In the genomic region with DNA sequence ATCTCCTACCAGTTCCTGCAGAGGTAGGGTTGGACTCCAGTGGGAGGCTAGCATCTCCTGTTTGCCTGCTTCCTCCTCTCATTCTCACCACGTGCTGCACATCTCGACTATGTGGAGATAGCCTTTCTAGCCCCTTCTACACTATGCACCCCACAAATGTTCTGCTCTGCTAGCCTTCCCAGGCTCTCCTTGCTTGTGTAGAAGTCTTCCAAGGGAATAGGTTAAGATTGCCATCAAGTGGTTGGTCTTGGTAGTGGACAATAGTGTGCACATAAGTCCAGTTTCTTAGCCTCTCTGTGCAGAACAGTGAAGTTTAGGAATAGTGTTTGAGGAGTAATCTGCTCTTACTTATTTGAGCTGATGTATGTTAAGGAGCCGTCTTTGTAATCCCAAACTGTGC, we compare ENCODE assay signal across 8 mouse cellular contexts.
A peak's percentile ranks its signal among the peaks of the same experiment; 100 is the strongest.
DNase-seq lines count a peak whose midpoint lies in the region; ATAC-seq and TF ChIP-seq lines count a peak whose summit lies in the region.

No protein-coding gene starts in this region.

- H3K27ac ChIP-seq in forebrain, postnatal 0 days (ENCODE audit: low read depth, low read length) = no peak overlapping the region
- no peak overlapping the region for H3K27ac ChIP-seq in forebrain, embryonic 12.5 days
- H3K27ac ChIP-seq in hindbrain, embryonic 16.5 days (ENCODE audit: low read depth, low read length) = no peak overlapping the region
- no peak overlapping the region for H3K27ac ChIP-seq in lung, embryonic 14.5 days (ENCODE audit: low read depth)

- WGBS in forebrain, postnatal 0 days = 62% methylated on average over 3 of the region's 3 CpGs
- 68% methylated on average over 3 of the region's 3 CpGs for WGBS in forebrain, embryonic 12.5 days
- 59% methylated on average over 3 of the region's 3 CpGs for WGBS in hindbrain, embryonic 16.5 days
- WGBS in lung, embryonic 14.5 days = 46% methylated on average over 3 of the region's 3 CpGs

- peak; percentile 29; the same call in 1 of the 2 replicates for ATAC-seq in forebrain, postnatal 0 days
- ATAC-seq in forebrain, embryonic 12.5 days (ENCODE audit: low FRiP score) = no peak; the same call in 1 of the 2 replicates
- peak; percentile 79; the same call in 1 of the 2 replicates for ATAC-seq in hindbrain, embryonic 16.5 days
- peak; percentile 58 for ATAC-seq in lung, embryonic 14.5 days (ENCODE audit: insufficient read depth)

- H3K27me3 ChIP-seq in forebrain, postnatal 0 days (ENCODE audit: insufficient read depth, low read length) = no peaks in the 10 kb centered on the region
- H3K27me3 ChIP-seq in forebrain, embryonic 12.5 days = no peaks in the 10 kb centered on the region
- no peaks in the 10 kb centered on the region for H3K27me3 ChIP-seq in hindbrain, embryonic 16.5 days (replicated peaks; ENCODE audit: control insufficient read depth, insufficient read depth, low read length)
- H3K27me3 ChIP-seq in lung, embryonic 14.5 days (ENCODE audit: insufficient read depth, low read length) = no peaks in the 10 kb centered on the region

- no peaks in the 10 kb centered on the region for H3K36me3 ChIP-seq in forebrain, postnatal 0 days (ENCODE audit: insufficient read depth)
- no peaks in the 10 kb centered on the region for H3K36me3 ChIP-seq in forebrain, embryonic 12.5 days (replicated peaks)
- H3K36me3 ChIP-seq in hindbrain, embryonic 16.5 days (ENCODE audit: control insufficient read depth, insufficient read depth, low read length) = no peaks in the 10 kb centered on the region
- no peaks in the 10 kb centered on the region for H3K36me3 ChIP-seq in lung, embryonic 14.5 days (ENCODE audit: insufficient read depth)

- no peaks in the 10 kb centered on the region for H3K9me3 ChIP-seq in forebrain, postnatal 0 days (ENCODE audit: low read length)
- no peaks in the 10 kb centered on the region for H3K9me3 ChIP-seq in forebrain, embryonic 12.5 days
- no peaks in the 10 kb centered on the region for H3K9me3 ChIP-seq in hindbrain, embryonic 16.5 days (ENCODE audit: control insufficient read depth, low read length)
- H3K9me3 ChIP-seq in lung, embryonic 14.5 days (ENCODE audit: low read depth, low read length) = no peaks in the 10 kb centered on the region

- no peak overlapping the region for H3K4me2 ChIP-seq in forebrain, postnatal 0 days (ENCODE audit: low read depth)
- no peak overlapping the region for H3K4me2 ChIP-seq in forebrain, embryonic 12.5 days
- no peak overlapping the region for H3K4me2 ChIP-seq in hindbrain, embryonic 16.5 days (ENCODE audit: low read length)
- no peak overlapping the region for H3K4me2 ChIP-seq in lung, embryonic 14.5 days

- TF ChIP-seq CTCF in forebrain, postnatal 0 days (IDR thresholded peaks at IDR 0.05; ENCODE audit: low read depth) = peak; percentile 78
- peak; percentile 87 for TF ChIP-seq CTCF in lung, embryonic 14.5 days (IDR thresholded peaks at IDR 0.05; ENCODE audit: low read depth)

- H3K9ac ChIP-seq in forebrain, postnatal 0 days = no peak overlapping the region
- H3K9ac ChIP-seq in forebrain, embryonic 12.5 days = no peak overlapping the region
- H3K9ac ChIP-seq in hindbrain, embryonic 16.5 days (ENCODE audit: low read depth, low read length) = no peak overlapping the region
- no peak overlapping the region for H3K9ac ChIP-seq in lung, embryonic 14.5 days

- peak; percentile 75 for DNase-seq in forebrain, postnatal 0 days
- DNase-seq in testis, postnatal 10 days (ENCODE audit: low spot score) = peak; percentile 43
- DNase-seq in testis, postnatal 14 days (ENCODE audit: low spot score) = no peak
- DNase-seq in cerebellum, postnatal 10 days = peak; percentile 72 to 75
- peak; percentile 88 for DNase-seq in lung, embryonic 14.5 days
- DNase-seq in yolk sac, embryonic 10.5 days (ENCODE audit: low spot score) = peak; percentile 22

- H3K4me1 ChIP-seq in forebrain, postnatal 0 days (ENCODE audit: insufficient read depth) = no peaks in the 10 kb centered on the region
- H3K4me1 ChIP-seq in forebrain, embryonic 12.5 days = peaks cover 7% of the 10 kb centered on the region; the same call in 1 of the 2 replicates
- H3K4me1 ChIP-seq in hindbrain, embryonic 16.5 days (ENCODE audit: control insufficient read depth, insufficient read depth, low read depth, low read length) = no peaks in the 10 kb centered on the region
- H3K4me1 ChIP-seq in lung, embryonic 14.5 days (ENCODE audit: insufficient read depth) = no peaks in the 10 kb centered on the region

- no peak overlapping the region for H3K4me3 ChIP-seq in forebrain, postnatal 0 days (ENCODE audit: low read depth, low read length)
- no peak overlapping the region for H3K4me3 ChIP-seq in forebrain, embryonic 12.5 days (replicated peaks)
- no peak overlapping the region for H3K4me3 ChIP-seq in hindbrain, embryonic 16.5 days (ENCODE audit: low read length)
- no peak overlapping the region for H3K4me3 ChIP-seq in lung, embryonic 14.5 days (ENCODE audit: low read depth, low read length)
